ENCODE assay signal across 8 mouse cellular contexts in the genomic region with DNA sequence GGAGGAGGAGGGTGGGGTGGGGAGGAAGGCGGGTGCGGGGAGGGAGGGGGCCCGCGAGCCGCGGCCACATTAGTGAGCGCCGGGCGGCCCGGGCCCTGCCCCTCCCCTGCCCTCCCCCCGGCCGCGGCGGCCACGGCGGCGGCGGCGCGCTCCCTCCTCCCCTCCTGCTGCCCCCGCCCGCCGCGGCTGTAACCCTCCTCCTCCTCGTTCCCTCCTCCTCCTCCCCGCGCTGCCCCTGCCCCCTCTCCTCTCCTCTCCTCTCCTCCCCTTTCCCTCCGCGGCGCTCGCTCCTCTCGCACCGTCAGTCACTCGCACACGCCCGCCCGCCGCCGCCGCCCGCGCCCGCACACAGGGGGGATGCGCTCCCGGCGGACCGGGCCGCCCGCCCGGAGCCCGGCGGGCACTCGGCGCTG. TPM values are rescaled to one million over a fixed set of nuclear protein-coding genes. Genes with fewer than 3 reads are reported as not detected.
DNase-seq lines count a peak whose midpoint lies in the region; ATAC-seq lines count a peak whose summit lies in the region.

No protein-coding gene starts in this region.

- peak overlapping the region; percentile 44 for H3K4me2 ChIP-seq in embryonic facial prominence, embryonic 11.5 days (ENCODE audit: low read depth, low read length)
- peak overlapping the region; percentile 41 for H3K4me2 ChIP-seq in limb, embryonic 13.5 days (replicated peaks)
- H3K4me2 ChIP-seq in midbrain, embryonic 16.5 days (ENCODE audit: low read length) = peak overlapping the region; percentile 16; the same call in 1 of the 2 replicates

- H3K4me1 ChIP-seq in embryonic facial prominence, embryonic 11.5 days (ENCODE audit: control insufficient read depth, insufficient read depth, low read length) = no peaks in the 10 kb centered on the region
- H3K4me1 ChIP-seq in limb, embryonic 13.5 days = peaks cover 33% of the 10 kb centered on the region
- peaks cover 25% of the 10 kb centered on the region for H3K4me1 ChIP-seq in midbrain, embryonic 16.5 days (ENCODE audit: control insufficient read depth, insufficient read depth, low read length)

- H3K4me3 ChIP-seq in embryonic facial prominence, embryonic 11.5 days (ENCODE audit: low read depth, low read length) = peak overlapping the region; percentile 75
- peak overlapping the region; percentile 73 for H3K4me3 ChIP-seq in limb, embryonic 13.5 days
- peak overlapping the region; percentile 97 for H3K4me3 ChIP-seq in midbrain, embryonic 16.5 days (ENCODE audit: low read depth, low read length)

- H3K9me3 ChIP-seq in embryonic facial prominence, embryonic 11.5 days (replicated peaks; ENCODE audit: control insufficient read depth, low read length) = no peaks in the 10 kb centered on the region
- H3K9me3 ChIP-seq in limb, embryonic 13.5 days = no peaks in the 10 kb centered on the region
- H3K9me3 ChIP-seq in midbrain, embryonic 16.5 days (replicated peaks; ENCODE audit: control insufficient read depth, low read length, poor library complexity, severe bottlenecking) = no peaks in the 10 kb centered on the region

- peak overlapping the region; percentile 100 for H3K27ac ChIP-seq in embryonic facial prominence, embryonic 11.5 days (replicated peaks; ENCODE audit: low read depth, low read length)
- peak overlapping the region; percentile 100 for H3K27ac ChIP-seq in limb, embryonic 13.5 days
- peak overlapping the region; percentile 100 for H3K27ac ChIP-seq in midbrain, embryonic 16.5 days (ENCODE audit: low read length)

- ATAC-seq in embryonic facial prominence, embryonic 11.5 days (replicated peaks; ENCODE audit: insufficient number of reproducible peaks, low FRiP score, low TSS enrichment, low read depth) = peak; percentile 63
- ATAC-seq in limb, embryonic 13.5 days (ENCODE audit: low FRiP score, low read depth) = peak; percentile 62
- peak; percentile 64 for ATAC-seq in midbrain, embryonic 16.5 days

- no peaks in the 10 kb centered on the region for H3K36me3 ChIP-seq in embryonic facial prominence, embryonic 11.5 days (replicated peaks; ENCODE audit: control insufficient read depth, insufficient read depth, low read depth, low read length)
- H3K36me3 ChIP-seq in limb, embryonic 13.5 days = peaks cover 7% of the 10 kb centered on the region; the same call in 1 of the 2 replicates
- H3K36me3 ChIP-seq in midbrain, embryonic 16.5 days (ENCODE audit: control insufficient read depth, insufficient read depth, low read length) = no peaks in the 10 kb centered on the region
- no peaks in the 10 kb centered on the region for H3K36me3 ChIP-seq in splenic B cell, adult 2 months (ENCODE audit: control insufficient read depth, insufficient read depth, low read length, poor library complexity, severe bottlenecking)

- peak overlapping the region; percentile 98 for H3K9ac ChIP-seq in embryonic facial prominence, embryonic 11.5 days (replicated peaks; ENCODE audit: low read length)
- H3K9ac ChIP-seq in limb, embryonic 13.5 days = peak overlapping the region; percentile 100
- peak overlapping the region; percentile 100 for H3K9ac ChIP-seq in midbrain, embryonic 16.5 days (ENCODE audit: low read depth, low read length)

- H3K27me3 ChIP-seq in embryonic facial prominence, embryonic 11.5 days (ENCODE audit: control insufficient read depth, insufficient read depth, low read length) = no peaks in the 10 kb centered on the region
- H3K27me3 ChIP-seq in limb, embryonic 13.5 days = no peaks in the 10 kb centered on the region
- H3K27me3 ChIP-seq in midbrain, embryonic 16.5 days (ENCODE audit: control insufficient read depth, insufficient read depth, low read depth, low read length) = no peaks in the 10 kb centered on the region
- no peaks in the 10 kb centered on the region for H3K27me3 ChIP-seq in splenic B cell, adult 2 months (ENCODE audit: control insufficient read depth, insufficient read depth, low read length, poor library complexity, severe bottlenecking)

- DNase-seq in retina, adult 2 months (ENCODE audit: low read depth, low spot score) = peak; percentile 46
- DNase-seq in retina, embryonic 14.5 days (ENCODE audit: low spot score) = no peak
- no peak for DNase-seq in embryonic facial prominence, embryonic 11.5 days (ENCODE audit: low spot score)
- DNase-seq in heart, adult 11 months = peak; percentile 99
- peak; percentile 80 for DNase-seq in kidney, adult 18-20 months
- DNase-seq in splenic B cell, adult 2 months (ENCODE audit: low read depth, low spot score) = peak; percentile 84

- 0% methylated on average over 6 of the region's 54 CpGs for WGBS in embryonic facial prominence, embryonic 11.5 days
- WGBS in limb, embryonic 13.5 days = 0% methylated on average over 5 of the region's 54 CpGs
- under 1% methylated on average over 18 of the region's 54 CpGs for WGBS in midbrain, embryonic 16.5 days

RNA-seq across cellular contexts. Expression of a gene that starts 0.6 kb away (rescaled TPM):
- polyA plus RNA-seq in embryonic facial prominence, embryonic 11.5 days (2014; fragmentation: Nextera tagmentation; extraction: Ambion mirVana) = 78.9 and 88.0 TPM in 2 replicates
- 64.1 and 65.4 TPM in 2 replicates for polyA plus RNA-seq in limb, embryonic 13.5 days (2015; fragmentation: Nextera tagmentation; extraction: Ambion mirVana)
- polyA plus RNA-seq in midbrain, embryonic 16.5 days (2015; fragmentation: Nextera tagmentation; extraction: Ambion mirVana) = 31.1 and 37.7 TPM in 2 replicates

RNA-seq across cellular contexts. Expression of a gene that starts 6.9 kb away (rescaled TPM):
- polyA plus RNA-seq in embryonic facial prominence, embryonic 11.5 days (2014; fragmentation: Nextera tagmentation; extraction: Ambion mirVana) = not detected in 2 replicates
- not detected in 2 replicates for polyA plus RNA-seq in limb, embryonic 13.5 days (2015; fragmentation: Nextera tagmentation; extraction: Ambion mirVana)
- polyA plus RNA-seq in midbrain, embryonic 16.5 days (2015; fragmentation: Nextera tagmentation; extraction: Ambion mirVana) = not detected in 2 replicates

Comparison
In these comparisons a context has a peak if more than half of its experiments do, and no peak if none do; other contexts are left out.
1. DNase-seq: peak in retina, adult 2 months (single experiment), heart, adult 11 months (single experiment), kidney, adult 18-20 months (single experiment) and splenic B cell, adult 2 months (single experiment); none in retina, embryonic 14.5 days (single experiment) and embryonic facial prominence, embryonic 11.5 days (single experiment).
2. Peak in every context shown above with its lines, with median percentiles within 50 percentile points of each other: ATAC-seq, H3K27ac ChIP-seq, H3K4me2 ChIP-seq, H3K4me3 ChIP-seq and H3K9ac ChIP-seq.